ENCODE assay signal across 10 mouse cellular contexts in the genomic region with DNA sequence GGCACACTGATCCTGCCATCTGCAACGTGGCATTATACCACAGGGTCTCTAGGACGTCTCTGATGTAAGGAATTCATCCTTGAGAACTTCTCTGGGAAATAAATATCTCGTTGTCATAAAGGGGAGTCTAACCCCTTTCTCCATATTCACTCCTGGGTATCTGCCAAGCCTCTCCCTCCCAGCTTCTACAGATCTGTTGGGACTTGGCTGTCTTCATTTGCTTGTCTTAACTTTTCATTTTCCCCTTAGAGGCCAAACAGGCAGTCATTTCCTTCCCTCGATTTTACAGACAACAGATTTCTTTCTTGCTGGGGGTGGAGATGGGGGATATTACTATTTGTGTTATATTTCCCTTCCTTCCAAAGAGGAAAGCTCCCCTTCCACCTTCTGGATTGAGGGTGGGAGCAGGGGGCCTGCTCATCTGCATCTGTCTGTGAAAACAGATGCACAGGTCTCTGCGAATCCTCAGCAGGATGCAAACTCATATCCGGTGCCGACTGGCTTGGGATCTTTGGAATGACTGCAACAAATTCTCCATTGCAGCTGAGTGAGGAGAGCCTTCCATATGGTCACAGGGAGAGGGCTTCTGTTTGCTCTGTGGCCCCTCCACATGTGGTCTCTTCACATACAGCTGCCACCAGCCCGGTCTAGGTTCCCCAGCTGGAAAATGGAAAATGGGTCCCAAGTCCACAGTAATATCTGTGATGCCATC.
A peak's percentile ranks its signal among the peaks of the same experiment; 100 is the strongest.
DNase-seq lines count a peak whose midpoint lies in the region; ATAC-seq and TF ChIP-seq lines count a peak whose summit lies in the region.
"Had no signal": no experiment of that assay in that cellular context is flagged by ENCODE, and none has a peak within 500 bp of the region (broad histone marks: within the 10 kb centered on the region; RNA-seq: fewer than 3 reads in every experiment).

No protein-coding gene starts in this region.

- no peak overlapping the region for H3K9ac ChIP-seq in lung, embryonic 15.5 days
- no peak overlapping the region for H3K9ac ChIP-seq in liver, postnatal 0 days (replicated peaks)

- H3K27ac ChIP-seq in lung, embryonic 15.5 days: peak overlapping the region; percentile 75
- peak overlapping the region; percentile 36; the same call in 1 of the 2 replicates for H3K27ac ChIP-seq in liver, postnatal 0 days (ENCODE audit: low read depth)

- H3K27me3 ChIP-seq in lung, embryonic 15.5 days: no peaks in the 10 kb centered on the region
- no peaks in the 10 kb centered on the region for H3K27me3 ChIP-seq in liver, postnatal 0 days (ENCODE audit: insufficient read depth, low read length)

- intact Hi-C loops in heart, postnatal 25 days (cut with DNase I): no loop called here

- peak; percentile 45; the same call in 1 of the 2 replicates for ATAC-seq in lung, embryonic 15.5 days (ENCODE audit: borderline replicate concordance, extremely low read depth, low FRiP score, low TSS enrichment)
- ATAC-seq in liver, postnatal 0 days: no peak

- no peak overlapping the region for H3K4me3 ChIP-seq in lung, embryonic 15.5 days
- no peak overlapping the region for H3K4me3 ChIP-seq in liver, postnatal 0 days (ENCODE audit: low read depth, low read length)

- H3K36me3 ChIP-seq in lung, embryonic 15.5 days: peaks cover 35% of the 10 kb centered on the region
- peaks cover 77% of the 10 kb centered on the region for H3K36me3 ChIP-seq in liver, postnatal 0 days (replicated peaks; ENCODE audit: insufficient read depth, low read length)

- no peaks in the 10 kb centered on the region for H3K9me3 ChIP-seq in lung, embryonic 15.5 days
- no peaks in the 10 kb centered on the region for H3K9me3 ChIP-seq in liver, postnatal 0 days (ENCODE audit: low read length)

- no peak overlapping the region for H3K4me2 ChIP-seq in lung, embryonic 15.5 days
- no peak overlapping the region for H3K4me2 ChIP-seq in liver, postnatal 0 days (ENCODE audit: low read depth, low read length)

- no peak for TF ChIP-seq CTCF in liver, postnatal 0 days (IDR thresholded peaks at IDR 0.05; ENCODE audit: low read depth)

- peaks cover 35% of the 10 kb centered on the region for H3K4me1 ChIP-seq in lung, embryonic 15.5 days
- 0 out of 2 replicates have a peak, but pooled peaks cover 2% of the 10 kb centered on the region for H3K4me1 ChIP-seq in liver, postnatal 0 days (ENCODE audit: insufficient read depth)

- 49% methylated on average over 8 of the region's 8 CpGs for WGBS in lung, embryonic 15.5 days
- WGBS in liver, postnatal 0 days (ENCODE audit: insufficient replicate concordance): 77% methylated on average over 8 of the region's 8 CpGs

- TF ChIP-seq EP300 in liver, postnatal 0 days (IDR thresholded peaks at IDR 0.05; ENCODE audit: low read depth): no peak

- peak; percentile 57 to 59 for DNase-seq in cerebellum, postnatal 10 days
- no peak for DNase-seq in cerebellum, postnatal 36 days
- DNase-seq in heart, postnatal 4 days: peak; percentile 33
- no peak for DNase-seq in heart, postnatal 25 days (ENCODE audit: low spot score)
- no peak for DNase-seq in lung, postnatal 36 days
- DNase-seq in liver, postnatal 0 days: no peak
- no peak for DNase-seq in layer of hippocampus, adult 9-10 months (ENCODE audit: low spot score)
- DNase-seq: cerebellum, postnatal 25 days; left cerebral cortex, postnatal 4 days had no signal

Comparison
In these comparisons a context has a peak if more than half of its experiments do, and no peak if none do; other contexts are left out.
1. DNase-seq: peak in cerebellum, postnatal 10 days (2 of 2) and heart, postnatal 4 days (single experiment); none in cerebellum, postnatal 36 days (0 of 2), heart, postnatal 25 days (single experiment), lung, postnatal 36 days (single experiment), liver, postnatal 0 days (single experiment) and layer of hippocampus, adult 9-10 months (single experiment).